Mouse (Mus musculus) midbrain, embryonic 14.5 days (tissue): ENCODE measurements around the gene Fbxl5. TPM values are rescaled to one million over a fixed set of nuclear protein-coding genes. Genes with fewer than 3 reads are reported as not detected.

Source experiments
- ATAC-seq: fragments of 200-750 bp; cut with Nextera tagmentation; 2 replicates; pipeline ENCODE4 v1.8.0; 2017; ENCODE audit warnings: moderate number of reproducible peaks, moderate library complexity; ENCODE audit not compliant: low FRiP score, low TSS enrichment
- DNase-seq: peaks from one replicate; pipeline ENCODE4 v3.0.0-alpha.2; 2015
- H3K27ac ChIP-seq: fragments of 300-500 bp; sonication (generic); replicated peaks from 2 replicates; pipeline ENCODE4 v1.5.1; 2014; ENCODE audit warnings: mild to moderate bottlenecking, low read depth, low read length, moderate library complexity
- H3K27me3 ChIP-seq: fragments of 300-500 bp; sonication (generic); 2 replicates; pipeline ENCODE4 v1.6.1; 2014; ENCODE audit warnings: low read length, control low read depth, mixed read lengths; ENCODE audit not compliant: control insufficient read depth, insufficient read depth
- H3K36me3 ChIP-seq: fragments of 300-500 bp; sonication (generic); 2 replicates; pipeline ENCODE4 v1.6.1; 2014; ENCODE audit warnings: low read length, control low read depth; ENCODE audit not compliant: control insufficient read depth, insufficient read depth
- H3K4me1 ChIP-seq: fragments of 300-500 bp; sonication (generic); 2 replicates; pipeline ENCODE4 v1.6.1; 2014; ENCODE audit warnings: mild to moderate bottlenecking, antibody characterized with exemption, low read length, control low read depth; ENCODE audit not compliant: control insufficient read depth, insufficient read depth
- H3K4me2 ChIP-seq: fragments of 300-500 bp; sonication (generic); 2 replicates; pipeline ENCODE4 v1.6.1; 2014; ENCODE audit warnings: mild to moderate bottlenecking, low read length, moderate library complexity
- H3K4me3 ChIP-seq: fragments of 300-500 bp; sonication (generic); replicated peaks from 2 replicates; pipeline ENCODE4 v1.5.1; 2014; ENCODE audit warnings: low read depth, low read length
- H3K9ac ChIP-seq: fragments of 300-500 bp; sonication (generic); replicated peaks from 2 replicates; pipeline ENCODE4 v1.6.1; 2014; ENCODE audit warnings: mild to moderate bottlenecking, low read length, moderate library complexity
- H3K9me3 ChIP-seq: fragments of 300-500 bp; sonication (generic); 2 replicates; pipeline ENCODE4 v1.6.1; 2016; ENCODE audit warnings: low read length, control low read depth, mixed read lengths; ENCODE audit not compliant: control insufficient read depth
- WGBS: fragments of 180-500 bp; shearing (Covaris S2); extraction: QIAGEN DNeasy Blood & Tissue Kit; methylation state at CpG from one replicate; pipeline ENCODE4 v1.1.7; 2014; 5-methylcytosine and 5-hydroxymethylcytosine counted together
- polyA plus RNA-seq: library from polyadenylated mRNA; unstranded; fragments of >200 nt; fragmentation: Nextera tagmentation; extraction: Ambion mirVana; gene quantifications from 2 replicates; pipeline ENCODE4 v1.2.1, GENCODE M21; 2014

The Fbxl5 gene
- polyA plus RNA-seq, 1 experiment from 2014 or later, result 102 TPM

DNA sequence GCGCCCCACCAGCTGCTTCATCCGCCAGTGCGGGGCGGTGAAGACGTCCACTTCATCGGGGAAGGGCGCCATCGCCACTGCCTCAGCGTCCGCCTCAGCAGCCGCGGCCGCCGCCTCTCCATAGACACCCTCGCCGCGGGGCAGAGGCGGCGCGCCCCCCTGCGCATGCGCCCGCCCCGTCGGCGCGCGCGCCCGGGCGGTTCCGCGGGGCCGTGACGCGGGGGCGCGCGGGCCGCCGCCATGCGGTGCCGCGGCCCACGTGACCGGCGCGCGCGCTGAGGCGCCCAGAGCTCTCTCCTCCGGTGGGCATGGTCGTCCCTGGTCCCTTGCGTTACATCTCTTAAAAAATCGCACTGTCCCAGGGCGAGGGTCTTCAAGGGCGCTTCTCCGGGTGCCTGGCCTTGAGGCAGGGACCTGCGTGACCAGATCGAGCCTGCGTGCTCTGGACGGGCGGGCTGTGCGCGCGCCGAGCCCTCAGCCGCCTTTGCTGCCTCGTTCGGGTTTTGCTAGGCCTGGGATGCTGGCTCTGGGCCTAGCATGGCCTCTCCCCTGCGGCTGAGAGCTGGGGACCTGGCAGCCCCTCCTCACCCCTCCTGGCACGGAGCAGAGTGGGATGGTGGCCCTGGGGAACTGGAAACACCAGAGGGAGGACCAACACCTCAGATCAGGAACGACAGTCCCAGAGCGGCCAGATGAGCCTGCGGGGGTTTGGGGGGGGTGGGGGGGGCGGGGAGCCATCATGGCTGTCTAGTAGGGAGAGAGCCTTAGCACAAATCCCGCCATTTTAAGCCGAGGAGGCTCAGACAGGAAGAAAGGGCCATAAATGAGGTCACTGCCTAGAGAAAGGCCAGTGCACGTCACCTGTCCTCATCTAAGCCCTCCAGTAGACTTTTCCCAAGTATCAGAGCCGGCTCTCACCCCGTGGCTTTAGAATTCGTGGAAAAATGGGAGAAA lies 39.2 kb downstream of the Fbxl5 start:
- Histone ChIP-seq H3K4me3 (peak overlapping the region; percentile 80), H3K4me2 (peak overlapping the region; percentile 74), H3K27me3 (no peaks in the 10 kb centered on the region), H3K27ac (peak overlapping the region; percentile 99), H3K36me3 (no peaks in the 10 kb centered on the region), H3K9me3 (no peaks in the 10 kb centered on the region), H3K9ac (peak overlapping the region; percentile 93), H3K4me1 (peaks cover 6% of the 10 kb centered on the region)
- ATAC-seq, result peak; percentile 94
- 3% methylated on average over 82 of the region's 82 CpGs for WGBS
- peak; percentile 95 for DNase-seq

DNA sequence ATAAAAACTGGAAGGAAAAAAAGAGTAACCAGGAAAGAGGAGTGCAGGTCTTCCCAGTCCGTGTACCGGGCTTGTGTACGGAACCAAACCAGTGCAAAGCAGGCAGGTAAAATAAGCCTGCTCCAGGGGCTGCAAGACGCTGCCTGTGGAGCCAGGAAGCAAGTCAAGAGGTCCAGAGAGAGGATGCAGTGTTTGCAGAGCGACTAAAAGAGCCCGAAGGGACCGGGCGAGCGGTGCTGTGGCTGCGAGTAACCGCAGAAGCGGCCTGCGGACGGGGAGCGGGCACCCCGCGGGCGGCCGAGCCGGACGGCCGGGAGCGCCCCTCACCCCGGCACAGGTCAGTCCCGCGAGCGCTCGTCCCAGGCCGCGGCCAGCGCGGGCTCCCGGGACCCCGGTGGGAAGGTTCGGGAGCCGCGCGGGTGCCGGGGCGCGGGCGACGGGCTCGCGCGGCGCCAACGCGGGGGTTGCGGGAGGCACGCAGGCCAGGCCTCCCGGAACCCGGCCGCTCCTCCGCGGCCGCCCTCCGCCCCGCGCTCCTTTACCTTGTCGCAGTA lies 39.9 kb downstream of the Fbxl5 start:
- peak overlapping the region; percentile 80 for H3K4me3 ChIP-seq
- peaks cover 6% of the 10 kb centered on the region for H3K4me1 ChIP-seq
- peak overlapping the region; percentile 93 for H3K9ac ChIP-seq
- ATAC-seq, result no peak
- under 1% methylated on average over 56 of the region's 61 CpGs for WGBS
- H3K36me3 ChIP-seq, result no peaks in the 10 kb centered on the region
- H3K27ac ChIP-seq, result peak overlapping the region; percentile 99
- no peaks in the 10 kb centered on the region for H3K27me3 ChIP-seq
- peak overlapping the region; percentile 74 for H3K4me2 ChIP-seq
- no peaks in the 10 kb centered on the region for H3K9me3 ChIP-seq
- DNase-seq, result no peak

DNA sequence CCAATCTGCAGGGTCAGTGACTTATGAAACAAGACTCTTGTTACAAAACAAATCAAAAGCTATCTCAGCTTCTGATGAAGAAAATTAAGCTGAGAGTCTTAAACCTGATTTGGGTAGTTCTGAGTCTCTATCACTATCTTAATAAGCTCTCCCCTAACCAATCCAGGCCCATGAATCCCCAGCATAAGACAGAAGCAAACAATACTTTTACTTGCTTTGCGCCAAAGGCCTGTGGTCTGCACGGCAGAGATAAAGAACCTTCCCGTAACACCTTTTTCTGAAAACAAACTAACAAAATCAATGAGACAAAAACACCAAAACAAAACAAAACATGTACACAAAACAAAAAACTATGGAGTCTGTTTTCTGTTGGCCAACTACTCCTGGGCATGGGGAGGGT lies 42.9 kb downstream of the Fbxl5 start:
- Histone ChIP-seq H3K9me3 (no peaks in the 10 kb centered on the region), H3K36me3 (no peaks in the 10 kb centered on the region), H3K9ac (no peak overlapping the region), H3K4me1 (peaks cover 6% of the 10 kb centered on the region), H3K27ac (no peak overlapping the region), H3K4me2 (no peak overlapping the region), H3K27me3 (no peaks in the 10 kb centered on the region), H3K4me3 (no peak overlapping the region)
- no peak for ATAC-seq
- no peak for DNase-seq
- 92% methylated on average over 3 of the region's 3 CpGs for WGBS

DNA sequence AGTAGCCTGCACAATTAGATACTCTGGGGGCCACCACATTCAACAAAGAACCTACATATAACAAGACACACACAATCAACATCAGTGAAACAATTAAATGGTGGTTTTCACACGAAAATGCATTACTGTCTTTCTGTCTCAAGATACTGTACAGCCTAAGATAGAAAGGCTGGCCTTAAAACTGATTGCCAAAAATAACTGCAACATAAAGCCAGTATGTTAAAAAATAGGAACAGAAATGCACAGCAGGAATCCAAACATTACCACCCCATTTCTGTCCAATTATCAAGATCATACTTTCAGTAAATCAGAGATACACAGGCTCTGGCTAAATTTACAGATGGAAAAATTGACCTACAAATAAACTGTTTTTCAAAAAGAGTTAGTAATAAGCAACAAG lies 44.4 kb downstream of the Fbxl5 start:
- H3K36me3 ChIP-seq, result no peaks in the 10 kb centered on the region
- DNase-seq (no peak), ATAC-seq (no peak)
- no peaks in the 10 kb centered on the region for H3K27me3 ChIP-seq
- no peak overlapping the region for H3K9ac ChIP-seq
- H3K27ac ChIP-seq, result no peak overlapping the region
- H3K4me1 ChIP-seq, result peaks cover 6% of the 10 kb centered on the region
- WGBS, result 62% methylated on average over 1 of the region's 1 CpGs
- no peak overlapping the region for H3K4me3 ChIP-seq
- no peaks in the 10 kb centered on the region for H3K9me3 ChIP-seq
- no peak overlapping the region for H3K4me2 ChIP-seq

DNA sequence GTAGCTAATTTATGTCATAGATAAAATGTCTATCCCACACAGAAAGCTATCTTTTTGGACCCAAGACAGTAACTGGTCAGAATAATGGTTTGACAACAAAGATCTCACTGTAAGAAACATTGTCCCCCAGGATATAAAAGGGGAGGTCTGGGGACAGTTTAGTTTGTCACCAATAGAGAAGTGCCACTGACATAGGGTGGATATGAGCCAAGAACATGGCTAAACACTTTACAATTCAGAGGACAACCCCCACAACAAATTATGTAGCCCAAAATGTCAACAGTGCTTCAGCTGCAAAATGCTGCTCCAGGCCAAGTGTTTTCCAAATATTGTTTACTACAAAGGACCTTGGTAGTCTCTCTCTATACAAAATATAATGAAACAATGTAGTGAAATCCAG lies 45.0 kb downstream of the Fbxl5 start:
- Histone ChIP-seq H3K36me3 (no peaks in the 10 kb centered on the region), H3K27ac (no peak overlapping the region), H3K4me1 (peaks cover 6% of the 10 kb centered on the region), H3K9ac (no peak overlapping the region), H3K27me3 (no peaks in the 10 kb centered on the region), H3K4me2 (no peak overlapping the region), H3K9me3 (no peaks in the 10 kb centered on the region), H3K4me3 (no peak overlapping the region)
- DNase-seq, result no peak
- ATAC-seq, result no peak

DNA sequence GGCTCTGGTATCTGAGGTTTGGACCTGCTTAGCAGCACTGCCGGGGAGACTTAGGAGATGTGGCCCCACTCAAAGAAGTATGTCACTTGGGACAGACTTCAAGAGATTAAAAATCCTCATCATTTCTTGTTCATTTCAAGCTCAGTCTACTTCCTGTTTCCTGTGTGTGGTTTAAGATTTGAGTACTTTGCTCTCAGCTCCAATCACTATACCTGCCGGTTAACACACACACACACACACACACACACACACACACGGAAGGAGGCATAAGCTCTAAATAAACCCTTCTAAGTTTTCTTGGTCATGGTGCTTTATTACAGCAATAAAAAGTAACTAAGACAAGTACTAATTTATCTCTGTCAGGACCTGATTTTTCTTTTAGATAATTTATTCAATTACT lies 49.9 kb downstream of the Fbxl5 start:
- no peaks in the 10 kb centered on the region for H3K27me3 ChIP-seq
- no peak overlapping the region for H3K4me2 ChIP-seq
- WGBS, result 93% methylated on average over 3 of the region's 3 CpGs
- no peak overlapping the region for H3K9ac ChIP-seq
- no peak overlapping the region for H3K4me3 ChIP-seq
- no peaks in the 10 kb centered on the region for H3K9me3 ChIP-seq
- peaks cover 30% of the 10 kb centered on the region for H3K36me3 ChIP-seq
- ATAC-seq (no peak), DNase-seq (no peak)
- no peak overlapping the region for H3K27ac ChIP-seq
- H3K4me1 ChIP-seq, result no peaks in the 10 kb centered on the region

DNA sequence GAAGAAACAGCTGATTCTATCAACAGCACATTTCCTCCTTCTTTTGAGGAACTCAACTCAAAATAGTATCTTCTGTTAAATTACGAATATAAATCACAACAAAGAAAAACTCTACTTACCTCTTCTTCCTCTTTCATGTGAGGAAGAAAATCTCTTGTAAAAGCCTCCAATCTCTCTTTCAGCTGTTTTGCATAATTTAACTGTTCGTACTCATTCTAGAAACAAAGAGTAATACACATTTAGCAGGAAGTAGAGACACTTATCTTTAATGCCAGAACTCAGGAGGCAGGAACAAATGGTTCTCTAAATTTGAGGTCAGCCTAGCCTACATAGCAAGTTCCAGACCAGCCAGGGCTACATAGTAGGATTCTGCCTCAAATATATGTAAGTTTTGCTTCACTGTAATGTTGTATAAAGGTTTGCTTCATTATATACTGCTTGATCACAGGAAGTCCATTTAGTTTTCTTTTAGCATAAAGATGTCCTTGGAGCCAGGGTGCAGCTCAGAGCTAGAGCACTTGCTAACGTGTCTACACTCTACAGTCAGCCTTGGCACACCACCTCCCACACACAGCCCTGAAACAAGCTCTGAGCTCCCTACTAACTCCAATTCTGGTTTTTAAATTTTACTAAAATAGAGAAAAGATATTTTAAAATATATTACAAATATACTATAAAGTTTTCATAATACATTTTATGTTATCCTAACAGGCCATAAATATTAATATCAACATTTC lies 50.7 kb downstream of the Fbxl5 start:
- Histone ChIP-seq H3K9ac (no peak overlapping the region), H3K36me3 (peaks cover 37% of the 10 kb centered on the region), H3K27ac (no peak overlapping the region), H3K9me3 (no peaks in the 10 kb centered on the region), H3K4me3 (no peak overlapping the region), H3K27me3 (no peaks in the 10 kb centered on the region), H3K4me1 (no peaks in the 10 kb centered on the region), H3K4me2 (no peak overlapping the region)
- ATAC-seq (no peak), DNase-seq (no peak)
- 92% methylated on average over 3 of the region's 3 CpGs for WGBS

DNA sequence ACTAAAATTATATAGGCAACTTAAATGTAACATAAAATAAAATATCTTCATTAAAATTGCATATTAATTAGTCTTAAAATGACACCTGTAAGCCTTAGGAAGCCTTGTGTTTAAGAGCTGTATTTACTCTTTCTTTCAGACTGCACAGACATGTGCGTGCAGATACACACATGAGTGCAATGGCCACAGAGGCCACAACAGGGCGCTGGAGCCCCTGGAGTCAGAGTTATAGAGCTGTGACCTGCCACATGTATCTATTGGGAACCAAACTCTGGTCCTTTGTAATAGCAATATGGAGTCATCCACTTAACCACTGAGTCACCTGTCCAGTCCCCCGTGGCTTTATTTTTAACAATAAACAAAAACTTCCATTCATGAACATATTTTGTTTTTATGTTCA lies 72.3 kb downstream of the Fbxl5 start:
- no peak for ATAC-seq
- Histone ChIP-seq H3K4me3 (no peak overlapping the region), H3K4me1 (no peaks in the 10 kb centered on the region), H3K4me2 (no peak overlapping the region), H3K36me3 (peaks cover 19% of the 10 kb centered on the region), H3K9ac (no peak overlapping the region), H3K27me3 (no peaks in the 10 kb centered on the region), H3K27ac (no peak overlapping the region), H3K9me3 (no peaks in the 10 kb centered on the region)
- DNase-seq, result no peak
- 90% methylated on average over 3 of the region's 3 CpGs for WGBS
